Mouse (Mus musculus) thymus, postnatal 0 days (tissue): ENCODE measurements at regions not wholly inside any gene's neighbourhood (a gene's known extent, or its start where the extent isn't known, plus 50 kb on each side); places are given as distances from the start of the nearest gene placed in this dataset.
"Not testable (repeated sequence)": the region's sequence is repeated elsewhere in the genome, so short reads cannot be mapped to it uniquely, and the experiment has no call there.

Source experiments
- DNase-seq: peaks from one replicate; pipeline ENCODE4 v3.0.0-alpha.2; 2015; ENCODE audit warnings: low spot score

DNA sequence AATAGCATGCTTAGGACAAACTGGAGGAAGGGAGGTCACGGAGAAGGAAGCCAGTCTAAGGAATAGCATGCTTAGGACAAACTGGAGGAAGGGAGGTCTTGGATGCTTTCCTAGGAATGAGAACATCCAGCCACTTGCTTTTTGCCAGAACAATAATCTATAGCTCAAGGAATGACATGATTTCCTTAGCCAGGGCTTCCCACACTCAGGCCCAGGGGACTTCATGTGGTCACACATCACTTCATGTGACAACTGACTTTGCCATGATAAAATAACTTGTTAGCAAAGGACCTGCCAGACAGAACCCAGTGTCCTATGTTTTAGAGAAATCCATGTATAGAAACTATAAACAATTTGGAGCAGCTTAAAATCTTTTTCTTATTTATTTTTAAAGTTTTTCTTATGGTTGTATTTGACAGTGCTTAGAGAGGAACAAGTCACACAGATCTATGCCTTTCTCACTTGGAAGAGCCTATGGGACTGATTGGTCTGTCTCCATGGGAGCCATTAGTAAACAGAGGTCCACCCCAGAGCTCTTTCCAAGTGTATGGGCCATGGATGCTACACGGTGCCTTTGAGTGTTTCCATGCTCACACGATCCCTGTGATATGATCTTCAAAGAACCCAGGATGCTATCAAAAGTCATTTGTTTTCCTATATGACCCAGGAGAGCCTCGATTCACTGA is 153.3 kb upstream of the Unc93a2 start:
- no peak for DNase-seq

DNA sequence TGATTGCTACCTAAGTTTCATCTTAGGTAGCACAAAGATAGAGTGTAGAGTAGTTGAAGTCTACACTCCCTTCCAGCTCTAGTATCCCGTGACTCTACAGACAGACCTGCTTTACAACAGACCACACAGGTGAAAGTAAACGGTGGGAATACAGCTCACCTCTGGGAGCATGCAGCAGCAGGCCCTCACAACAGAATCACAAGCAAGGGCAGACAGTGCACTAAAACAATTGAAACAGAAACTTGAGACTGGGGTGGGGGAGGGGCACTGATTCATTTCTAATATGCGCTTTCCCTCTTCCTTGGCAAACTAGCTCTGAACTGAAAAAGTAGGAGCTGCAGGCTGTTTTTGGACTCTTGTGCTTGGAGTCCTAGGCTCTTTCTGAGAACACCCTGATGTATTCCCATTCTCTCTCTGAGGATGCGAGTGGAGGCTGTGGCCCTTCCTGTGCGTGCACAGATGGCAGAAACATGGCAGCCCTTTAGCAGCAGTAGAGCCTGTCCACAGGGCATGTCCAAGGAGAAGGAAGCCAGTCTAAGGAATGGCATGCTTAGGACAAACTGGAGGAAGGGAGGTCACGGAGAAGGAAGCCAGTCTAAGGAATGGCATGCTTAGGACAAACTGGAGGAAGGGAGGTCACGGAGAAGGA is 152.5 kb upstream of the Unc93a2 start:
- no peak for DNase-seq

DNA sequence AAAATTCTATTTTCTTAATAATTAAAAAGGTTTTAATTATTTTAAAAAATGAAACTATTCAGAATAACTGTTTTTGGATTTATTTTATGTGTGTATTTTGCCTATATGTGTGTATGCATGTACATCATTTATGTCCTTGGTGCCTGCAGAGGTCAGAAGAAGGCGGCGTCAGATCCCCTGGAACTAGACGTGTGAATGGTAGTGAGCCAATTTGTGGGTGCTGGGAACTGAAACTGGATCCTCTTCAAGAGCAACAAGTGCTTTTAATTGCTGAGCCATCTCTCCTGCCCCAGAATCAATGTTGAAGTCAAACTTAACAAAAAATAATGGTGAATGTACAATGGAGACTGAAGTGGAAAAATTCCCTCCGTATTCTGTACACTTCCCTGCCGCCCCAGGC is 151.9 kb upstream of the Unc93a2 start:
- no peak for DNase-seq

DNA sequence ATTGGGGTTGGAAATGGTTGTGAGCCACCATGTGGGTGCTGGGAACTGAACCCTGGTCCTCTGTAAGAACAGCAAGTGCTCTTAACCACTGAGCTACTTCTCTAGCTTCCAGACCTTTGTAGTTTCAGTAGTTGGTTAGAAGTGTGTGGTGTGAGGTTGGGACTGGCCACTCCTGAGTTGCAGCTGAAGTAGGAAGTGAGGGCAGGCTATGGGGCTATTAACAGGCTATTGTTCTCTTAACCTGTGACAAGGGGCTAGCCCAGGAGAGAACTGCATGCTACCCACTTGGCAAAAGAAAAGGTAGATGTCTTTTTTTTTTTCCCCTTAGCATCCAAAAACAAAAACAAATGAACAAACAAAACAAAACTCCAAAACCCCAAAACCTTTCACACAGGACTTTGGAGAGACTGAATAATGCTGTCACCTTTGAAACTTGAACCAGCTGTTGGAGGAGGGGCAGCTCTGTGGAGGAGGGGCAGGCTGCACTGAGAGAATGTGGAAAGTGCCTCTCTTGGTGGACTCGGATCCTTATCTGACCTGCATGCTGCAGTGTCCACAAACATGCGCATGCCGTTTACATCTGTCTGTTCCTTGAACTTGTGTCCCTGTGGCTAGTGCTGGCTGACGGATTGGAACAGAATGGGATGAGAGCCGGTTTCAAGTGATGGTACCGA is 149.3 kb upstream of the Unc93a2 start:
- DNase-seq: no peak

DNA sequence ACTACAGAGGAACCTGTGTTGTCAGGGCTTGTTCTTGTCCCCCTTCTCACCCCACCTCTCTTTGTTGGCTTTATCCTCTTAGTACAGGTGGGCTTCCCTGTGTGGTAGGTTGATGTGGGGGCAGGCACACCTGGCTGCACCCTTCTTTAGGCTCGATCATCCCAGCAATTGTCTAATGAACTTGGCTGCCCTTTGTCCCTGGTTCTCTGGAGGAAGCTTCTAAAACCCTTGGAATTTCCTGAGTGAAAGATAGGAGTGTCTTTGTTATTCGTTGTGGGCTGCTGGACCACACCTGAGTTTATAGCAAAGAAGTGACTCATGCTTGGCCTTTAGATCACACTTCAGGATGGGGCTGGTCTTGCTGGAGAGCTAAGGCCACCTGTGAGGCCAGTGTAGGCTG is 148.3 kb upstream of the Unc93a2 start:
- DNase-seq: no peak

DNA sequence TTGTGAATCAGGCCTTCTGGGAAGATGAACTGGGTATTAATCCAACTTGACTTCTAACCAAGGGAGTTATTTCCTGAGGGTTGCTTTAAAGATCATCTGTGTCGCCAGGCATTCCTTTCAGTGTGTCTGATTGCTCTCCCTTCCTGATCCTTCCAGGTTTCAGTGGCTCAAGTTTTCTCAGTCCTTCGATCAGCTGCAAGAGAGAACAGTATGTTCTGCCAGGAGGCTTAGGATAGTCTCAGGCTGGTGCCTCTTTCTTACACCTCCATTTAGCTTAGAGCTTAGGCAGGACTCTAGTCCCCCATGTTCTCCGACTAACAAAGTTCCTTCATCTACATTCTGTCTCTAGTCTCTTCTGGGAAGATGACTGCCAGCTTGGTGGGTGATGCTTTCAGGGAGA is 147.4 kb upstream of the Unc93a2 start:
- no peak for DNase-seq

DNA sequence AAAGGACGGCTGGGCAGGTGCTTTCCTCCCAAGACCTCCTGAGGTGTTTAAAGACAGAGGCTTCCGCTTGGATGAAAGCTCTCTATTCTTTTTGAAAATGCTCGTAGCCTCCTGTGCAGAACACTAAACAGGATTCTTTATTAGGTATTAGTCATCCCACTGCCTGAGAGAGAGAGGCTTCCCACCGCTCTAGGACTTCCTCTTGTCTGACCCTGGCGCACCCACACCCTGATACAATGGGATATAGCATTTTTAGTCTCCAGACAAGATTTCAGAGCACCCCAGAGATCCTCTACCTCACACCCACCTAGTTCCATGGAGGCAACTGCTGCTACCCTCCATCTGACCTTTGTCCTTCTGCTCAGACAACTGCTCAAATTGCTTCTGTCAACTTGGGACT is 144.0 kb upstream of the Unc93a2 start:
- DNase-seq: no peak

DNA sequence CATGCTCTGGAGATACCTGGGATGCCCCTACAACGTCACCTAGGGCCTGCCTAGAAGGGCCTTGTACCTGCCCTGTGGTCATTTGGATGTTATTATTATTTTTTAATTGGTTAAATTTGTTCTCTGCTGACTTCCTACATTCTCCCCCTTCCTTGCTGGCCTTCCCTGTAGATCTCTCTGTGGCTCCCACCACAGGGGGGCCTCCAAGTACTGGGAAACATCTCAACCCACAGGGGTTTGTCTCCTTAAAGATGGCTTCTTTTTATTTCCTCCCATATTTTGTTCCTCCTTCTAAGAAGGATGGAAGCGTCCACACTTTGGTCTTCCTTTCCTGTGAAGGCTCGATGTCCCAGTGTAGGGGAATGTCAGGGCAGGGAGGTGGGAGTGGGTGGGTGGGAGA is 142.4 kb upstream of the Unc93a2 start:
- no peak for DNase-seq

DNA sequence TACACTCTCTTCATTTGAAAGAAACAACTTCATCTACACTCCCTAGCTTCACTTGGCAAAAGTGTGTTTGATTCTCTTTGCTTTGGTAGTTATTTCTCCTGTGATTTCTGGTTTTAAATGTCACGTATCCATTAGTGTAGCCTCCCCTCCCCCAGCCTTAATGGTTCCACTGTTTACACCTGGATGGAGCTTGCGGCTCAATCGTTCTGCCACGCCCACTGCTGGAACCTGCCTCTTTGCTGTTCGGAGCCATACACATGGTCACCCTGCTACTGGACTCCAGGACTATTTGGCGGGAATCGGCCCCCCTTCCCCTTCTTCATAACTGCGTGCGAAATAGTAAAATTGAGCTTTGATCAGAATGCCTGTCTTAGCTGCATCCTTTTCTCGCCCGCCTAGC is 139.2 kb upstream of the Unc93a2 start:
- not testable (repeated sequence) for DNase-seq

DNA sequence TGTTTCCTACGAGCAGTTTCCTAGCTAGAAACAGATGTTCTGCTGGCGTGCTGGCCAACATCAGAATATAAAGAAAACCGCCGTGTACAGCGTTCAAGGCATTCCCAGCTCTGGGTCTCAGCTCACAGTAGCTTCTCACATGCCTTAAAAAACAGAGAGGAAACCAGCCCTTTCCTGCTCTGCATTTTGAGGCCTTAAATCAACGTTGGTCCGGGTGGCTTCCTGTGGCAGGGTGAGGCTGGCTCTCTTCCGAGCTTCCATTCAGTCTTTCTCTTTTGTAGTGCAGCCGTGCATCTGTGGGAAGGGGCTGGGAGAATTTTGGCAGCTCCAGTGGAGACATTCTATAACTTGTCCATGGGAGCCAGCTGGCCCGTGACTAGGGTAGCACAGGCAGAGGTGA is 135.9 kb upstream of the Unc93a2 start:
- peak; percentile 4 for DNase-seq
